Mouse (Mus musculus): ENCODE results near the gene Srp9. TPM values are rescaled to one million over a fixed set of nuclear protein-coding genes. Genes with fewer than 3 reads are reported as not detected.

The Srp9 gene
- total RNA-seq, 1 experiment, result 86.7 TPM

- in situ Hi-C loops (cut with MboI; ENCODE audit: low sequenced_read_pairs in 2 of 2, unreplicated experiment in 2 of 2), result loop anchor here in 1 of 2 experiments (10.0 kb wide), 1 partner anchor 217 kb away; no protein-coding TSS in a partner anchor
- DNase-seq (ENCODE audit: low read depth, low spot score), result no peak
- no peak overlapping the region for H3K9ac ChIP-seq (ENCODE audit: insufficient read depth, low read depth, low read length, poor library complexity, severe bottlenecking)
- TF ChIP-seq CHD2 (IDR thresholded peaks at IDR 0.05; ENCODE audit: low read depth, low read length), result no peak
- no peak for TF ChIP-seq MAFK (IDR thresholded peaks at IDR 0.05; ENCODE audit: insufficient read depth, low read depth, low read length)
- no peak for TF ChIP-seq HCFC1 (IDR thresholded peaks at IDR 0.05; ENCODE audit: borderline replicate concordance, insufficient read depth, low read length)
- no peak for TF ChIP-seq ZC3H11A (IDR thresholded peaks at IDR 0.05; ENCODE audit: borderline replicate concordance, low read depth, low read length)
- H3K36me3 ChIP-seq (ENCODE audit: control insufficient read depth, insufficient read depth, low read length, poor library complexity, severe bottlenecking), result no peaks in the 10 kb centered on the region
- peaks cover 17 to 18% of the 10 kb centered on the region in 2 experiments for H3K4me1 ChIP-seq (ENCODE audit: control insufficient read depth in 2 of 2, insufficient read depth in 2 of 2, low read length in 2 of 2, poor library complexity in 1 of 2)
- no peak overlapping the region for H3K4me3 ChIP-seq (ENCODE audit: insufficient read depth in 1 of 2, low read depth in 1 of 2, low read length in 2 of 2, poor library complexity in 1 of 2, severe bottlenecking in 1 of 2)
- no peak overlapping the region for H3K27ac ChIP-seq (ENCODE audit: insufficient read depth, low read depth, low read length, poor library complexity, severe bottlenecking)
- H3K9me3 ChIP-seq (ENCODE audit: control insufficient read depth, insufficient read depth, low read depth, low read length), result no peaks in the 10 kb centered on the region
These were observed 12.9 kb upstream of the Srp9 start for GRCm38 (mm10) chr1:182111386-182112317.

DNA sequence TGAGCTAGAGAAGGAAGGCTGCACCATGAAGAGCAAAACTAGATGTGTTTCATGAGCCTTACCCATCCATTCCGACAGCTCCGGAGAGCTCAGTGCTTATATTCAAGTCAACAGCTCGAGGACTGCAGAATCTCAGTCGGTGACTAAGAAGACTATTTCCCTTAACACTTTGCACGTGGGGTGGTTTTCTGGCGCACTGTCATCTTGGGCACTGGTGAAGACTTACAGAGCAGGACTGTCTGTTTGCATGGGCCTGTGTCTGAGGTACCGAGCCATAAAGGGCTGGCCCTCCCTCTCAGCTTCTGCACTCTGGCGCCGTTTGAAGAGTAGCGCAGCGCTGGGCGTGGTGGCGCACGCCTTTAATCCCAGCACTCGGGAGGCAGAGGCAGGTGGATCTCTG, 12.2 kb upstream of the Srp9 start:
- Histone ChIP-seq H3K4me1 (ENCODE audit: control insufficient read depth in 2 of 2, insufficient read depth in 2 of 2, low read length in 2 of 2, poor library complexity in 1 of 2) (peaks cover 17 to 18% of the 10 kb centered on the region in 2 experiments), H3K4me3 (ENCODE audit: insufficient read depth in 1 of 2, low read depth in 1 of 2, low read length in 2 of 2, poor library complexity in 1 of 2, severe bottlenecking in 1 of 2) (no peak overlapping the region), H3K27ac (ENCODE audit: insufficient read depth, low read depth, low read length, poor library complexity, severe bottlenecking) (no peak overlapping the region), H3K9ac (ENCODE audit: insufficient read depth, low read depth, low read length, poor library complexity, severe bottlenecking) (no peak overlapping the region), H3K36me3 (ENCODE audit: control insufficient read depth, insufficient read depth, low read length, poor library complexity, severe bottlenecking) (no peaks in the 10 kb centered on the region), H3K9me3 (ENCODE audit: control insufficient read depth, insufficient read depth, low read depth, low read length) (no peaks in the 10 kb centered on the region)
- TF ChIP-seq CHD2 (IDR thresholded peaks at IDR 0.05; ENCODE audit: low read depth, low read length) (no peak), ZC3H11A (IDR thresholded peaks at IDR 0.05; ENCODE audit: borderline replicate concordance, low read depth, low read length) (no peak), ZNF384 (IDR thresholded peaks at IDR 0.05; ENCODE audit: low read depth, low read length) (no peak), MAFK (IDR thresholded peaks at IDR 0.05; ENCODE audit: insufficient read depth, low read depth, low read length) (no peak), HCFC1 (IDR thresholded peaks at IDR 0.05; ENCODE audit: borderline replicate concordance, insufficient read depth, low read length) (no peak)
- no peak for DNase-seq (ENCODE audit: low read depth, low spot score)
- in situ Hi-C loops (cut with MboI; ENCODE audit: low sequenced_read_pairs in 2 of 2, unreplicated experiment in 2 of 2), result loop anchor here in 1 of 2 experiments (10.0 kb wide), 1 partner anchor 218 kb away; no protein-coding TSS in a partner anchor

GRCm38 (mm10) chr1:182113131-182113530, 11.4 kb upstream of the Srp9 start:
- no peak overlapping the region for H3K9ac ChIP-seq (ENCODE audit: insufficient read depth, low read depth, low read length, poor library complexity, severe bottlenecking)
- no peak for TF ChIP-seq ZNF384 (IDR thresholded peaks at IDR 0.05; ENCODE audit: low read depth, low read length)
- no peak for TF ChIP-seq CHD2 (IDR thresholded peaks at IDR 0.05; ENCODE audit: low read depth, low read length)
- no peak for TF ChIP-seq ZC3H11A (IDR thresholded peaks at IDR 0.05; ENCODE audit: borderline replicate concordance, low read depth, low read length)
- TF ChIP-seq MAFK (IDR thresholded peaks at IDR 0.05; ENCODE audit: insufficient read depth, low read depth, low read length), result no peak
- no peak for TF ChIP-seq HCFC1 (IDR thresholded peaks at IDR 0.05; ENCODE audit: borderline replicate concordance, insufficient read depth, low read length)
- H3K4me3 ChIP-seq (ENCODE audit: insufficient read depth in 1 of 2, low read depth in 1 of 2, low read length in 2 of 2, poor library complexity in 1 of 2, severe bottlenecking in 1 of 2), result no peak overlapping the region
- peaks cover 17 to 18% of the 10 kb centered on the region in 2 experiments for H3K4me1 ChIP-seq (ENCODE audit: control insufficient read depth in 2 of 2, insufficient read depth in 2 of 2, low read length in 2 of 2, poor library complexity in 1 of 2)
- in situ Hi-C loops (cut with MboI; ENCODE audit: low sequenced_read_pairs in 2 of 2, unreplicated experiment in 2 of 2), result loop anchor here in 1 of 2 experiments (10.0 kb wide), 1 partner anchor 218 kb away; no protein-coding TSS in a partner anchor
- DNase-seq (ENCODE audit: low read depth, low spot score), result no peak
- no peaks in the 10 kb centered on the region for H3K36me3 ChIP-seq (ENCODE audit: control insufficient read depth, insufficient read depth, low read length, poor library complexity, severe bottlenecking)
- no peak overlapping the region for H3K27ac ChIP-seq (ENCODE audit: insufficient read depth, low read depth, low read length, poor library complexity, severe bottlenecking)
- no peaks in the 10 kb centered on the region for H3K9me3 ChIP-seq (ENCODE audit: control insufficient read depth, insufficient read depth, low read depth, low read length)

DNA sequence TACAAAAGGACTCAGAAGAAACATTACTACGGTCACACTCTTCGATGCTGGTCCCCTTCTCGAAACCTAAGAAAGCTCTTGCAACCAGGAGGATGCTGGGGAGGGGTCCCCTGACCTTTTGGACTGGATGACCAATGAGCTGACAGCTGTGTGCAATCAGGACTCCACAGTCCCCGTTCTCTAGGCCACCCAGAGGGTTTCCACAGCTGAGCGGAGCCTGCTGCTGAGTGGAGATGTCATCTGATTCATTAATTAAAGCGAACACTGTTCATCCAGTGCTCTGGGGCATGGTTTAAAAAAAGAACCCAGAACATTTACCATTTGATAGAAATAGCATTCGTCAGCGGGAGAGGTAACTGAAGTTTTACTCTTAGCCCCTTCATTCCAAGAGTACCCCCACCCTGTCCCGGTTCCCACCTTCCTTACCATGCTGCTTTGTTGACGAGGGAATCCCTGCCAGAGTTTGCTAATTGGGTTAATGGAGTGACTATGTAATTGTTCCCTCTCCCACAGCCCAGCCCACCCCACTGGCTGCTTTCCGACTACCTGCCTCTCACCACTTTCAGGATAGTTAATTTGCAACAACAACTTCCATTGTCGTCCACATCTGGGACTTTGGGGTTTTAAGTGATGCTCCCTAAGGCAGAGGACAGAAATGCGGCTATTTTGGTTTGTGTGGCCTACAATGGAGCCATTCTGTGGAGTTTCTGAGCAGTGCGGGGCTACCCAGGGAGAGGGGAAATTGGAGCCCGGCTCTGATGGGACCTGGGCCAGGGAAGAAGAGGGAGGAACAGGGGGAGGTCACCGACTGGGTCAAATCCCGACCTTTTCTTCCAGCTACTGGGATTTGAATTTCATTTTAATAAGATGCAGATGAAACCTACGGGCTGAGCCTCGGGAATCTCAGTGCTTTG, 10.7 kb upstream of the Srp9 start:
- in situ Hi-C loops (cut with MboI; ENCODE audit: low sequenced_read_pairs in 2 of 2, unreplicated experiment in 2 of 2), result loop anchor here in 1 of 2 experiments (10.0 kb wide), 1 partner anchor 219 kb away; no protein-coding TSS in a partner anchor
- TF ChIP-seq ZNF384 (IDR thresholded peaks at IDR 0.05; ENCODE audit: low read depth, low read length) (no peak), HCFC1 (IDR thresholded peaks at IDR 0.05; ENCODE audit: borderline replicate concordance, insufficient read depth, low read length) (no peak), MAFK (IDR thresholded peaks at IDR 0.05; ENCODE audit: insufficient read depth, low read depth, low read length) (no peak), ZC3H11A (IDR thresholded peaks at IDR 0.05; ENCODE audit: borderline replicate concordance, low read depth, low read length) (no peak), CHD2 (IDR thresholded peaks at IDR 0.05; ENCODE audit: low read depth, low read length) (no peak)

More for the DNA sequence above, 10.7 kb upstream of the Srp9 start:
- Histone ChIP-seq H3K9me3 (ENCODE audit: control insufficient read depth, insufficient read depth, low read depth, low read length) (no peaks in the 10 kb centered on the region), H3K9ac (ENCODE audit: insufficient read depth, low read depth, low read length, poor library complexity, severe bottlenecking) (no peak overlapping the region), H3K4me1 (ENCODE audit: control insufficient read depth in 2 of 2, insufficient read depth in 2 of 2, low read length in 2 of 2, poor library complexity in 1 of 2) (peaks cover 16% of the 10 kb centered on the region in 2 experiments), H3K4me3 (ENCODE audit: insufficient read depth in 1 of 2, low read depth in 1 of 2, low read length in 2 of 2, poor library complexity in 1 of 2, severe bottlenecking in 1 of 2) (no peak overlapping the region), H3K36me3 (ENCODE audit: control insufficient read depth, insufficient read depth, low read length, poor library complexity, severe bottlenecking) (no peaks in the 10 kb centered on the region), H3K27ac (ENCODE audit: insufficient read depth, low read depth, low read length, poor library complexity, severe bottlenecking) (no peak overlapping the region)
- no peak for DNase-seq (ENCODE audit: low read depth, low spot score)
